Mouse (Mus musculus) heart, adult 18-20 months (tissue): ENCODE measurements at regions not wholly inside any gene's neighbourhood (a gene's known extent, or its start where the extent isn't known, plus 50 kb on each side); places are given as distances from the start of the nearest gene placed in this dataset.
"Not testable (repeated sequence)": the region's sequence is repeated elsewhere in the genome, so short reads cannot be mapped to it uniquely, and the experiment has no call there.

ENCODE experiments used
- DNase-seq, 2 experiments: peaks; one replicate each; pipeline ENCODE4 v3.0.0; 2021 to 2022; ENCODE audit warnings: mixed read lengths in 1 of 2

DNA sequence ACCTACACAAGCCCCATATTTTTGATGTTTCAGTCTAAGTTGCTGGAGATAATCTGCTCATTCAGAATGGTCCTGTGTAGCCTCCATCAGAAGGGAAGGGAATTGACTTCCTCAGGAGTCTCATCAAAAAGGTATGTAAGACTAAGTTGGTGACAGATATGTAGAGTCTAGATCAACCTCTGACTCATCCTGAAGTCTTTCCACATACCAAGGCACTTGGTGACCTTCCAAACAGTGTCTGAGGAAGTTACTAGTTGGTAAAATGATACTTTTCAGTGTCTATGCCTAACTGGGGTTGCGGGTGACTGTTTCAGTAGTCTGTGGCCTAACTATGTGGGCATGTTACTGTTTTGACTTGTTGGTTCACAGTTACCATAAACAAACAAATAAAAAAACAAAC is 133.0 kb upstream of the Plcb4 start:
- no peak for DNase-seq

DNA sequence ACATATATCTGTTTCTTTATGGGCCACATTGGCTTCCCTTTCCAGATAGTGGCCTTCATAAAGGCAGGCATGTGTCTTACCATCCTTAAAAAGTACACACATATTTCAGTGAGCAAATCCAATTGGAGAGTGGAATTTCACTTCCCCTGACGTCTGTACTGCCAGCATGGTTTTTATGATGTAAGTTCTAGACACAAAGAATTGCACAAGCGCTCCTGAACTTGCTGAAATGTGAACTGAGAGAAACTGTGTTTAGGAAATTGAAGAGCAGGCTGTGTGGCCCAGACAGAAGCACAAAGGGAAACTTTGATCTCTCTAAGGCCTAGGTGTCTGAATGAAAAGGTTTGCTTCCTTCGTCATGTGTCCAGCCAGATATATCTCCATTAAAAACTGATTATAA is 129.2 kb upstream of the Plcb4 start:
- no peak for DNase-seq

DNA sequence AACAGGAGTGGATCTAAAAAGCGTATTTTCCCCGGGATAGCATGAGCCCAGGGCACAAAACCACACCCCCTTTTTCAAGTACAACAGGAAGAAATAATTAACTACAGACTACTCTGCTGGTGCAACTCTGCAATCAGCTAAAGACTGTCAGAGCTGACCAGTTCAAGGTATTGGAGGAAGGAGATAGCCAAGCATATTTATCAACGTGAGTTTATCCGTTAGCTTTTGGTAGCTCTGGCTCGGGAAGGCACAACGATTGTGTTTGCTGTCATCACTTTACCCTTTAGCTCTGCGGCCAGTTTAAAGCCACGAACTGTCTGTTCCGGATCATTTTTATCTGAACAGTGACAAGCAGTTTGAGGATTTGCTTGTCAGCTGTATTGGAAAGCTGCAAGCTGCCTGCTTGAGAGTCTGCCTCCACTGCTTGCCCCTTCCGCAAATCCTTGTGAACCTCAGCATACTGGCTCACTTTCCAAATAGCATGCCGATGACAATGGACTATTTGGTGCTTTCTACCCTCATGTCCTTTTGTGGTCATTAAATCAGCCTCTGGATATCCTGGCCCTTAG is 122.4 kb upstream of the Plcb4 start:
- DNase-seq = peak; percentile 44 to 49

DNA sequence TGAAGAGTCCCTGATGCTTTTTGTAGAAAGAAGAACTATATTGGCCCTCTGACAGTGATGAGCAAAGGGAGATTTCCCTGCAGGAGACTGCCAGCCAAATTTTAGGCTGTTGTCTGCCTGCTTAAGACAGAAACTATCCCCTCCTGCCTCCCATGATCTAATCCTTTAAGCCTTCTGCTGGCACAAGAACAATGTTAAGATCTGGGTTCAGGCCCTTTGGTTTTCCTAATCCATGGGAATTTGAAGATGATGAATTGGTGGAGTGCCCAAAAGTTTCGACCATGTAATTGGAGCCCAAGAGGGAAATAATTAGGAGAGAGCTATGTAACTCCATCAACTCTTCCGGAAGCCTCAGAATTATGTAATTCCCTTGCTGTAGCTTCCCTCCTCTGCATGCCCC is 120.8 kb upstream of the Plcb4 start:
- peak; percentile 22 to 26 for DNase-seq

DNA sequence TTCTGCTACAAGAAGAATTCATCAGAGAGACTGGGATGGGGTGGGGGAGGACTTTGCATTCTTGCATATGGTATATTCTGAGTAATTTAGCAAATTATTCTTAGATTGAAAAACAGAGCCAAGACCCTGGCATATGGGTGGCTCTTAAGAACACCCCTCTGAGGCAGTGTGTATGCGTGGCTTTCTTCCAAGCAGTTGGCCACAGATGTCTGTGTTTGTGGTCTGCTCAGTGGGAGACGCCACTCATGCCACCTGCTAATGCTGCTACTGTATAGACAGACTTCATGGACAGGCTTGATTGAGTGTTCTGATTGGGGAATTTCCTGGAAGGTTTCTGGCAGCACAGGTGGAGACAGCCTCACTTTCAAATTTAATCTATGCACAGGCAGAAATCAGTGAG is 117.8 kb upstream of the Plcb4 start:
- DNase-seq = no peak

DNA sequence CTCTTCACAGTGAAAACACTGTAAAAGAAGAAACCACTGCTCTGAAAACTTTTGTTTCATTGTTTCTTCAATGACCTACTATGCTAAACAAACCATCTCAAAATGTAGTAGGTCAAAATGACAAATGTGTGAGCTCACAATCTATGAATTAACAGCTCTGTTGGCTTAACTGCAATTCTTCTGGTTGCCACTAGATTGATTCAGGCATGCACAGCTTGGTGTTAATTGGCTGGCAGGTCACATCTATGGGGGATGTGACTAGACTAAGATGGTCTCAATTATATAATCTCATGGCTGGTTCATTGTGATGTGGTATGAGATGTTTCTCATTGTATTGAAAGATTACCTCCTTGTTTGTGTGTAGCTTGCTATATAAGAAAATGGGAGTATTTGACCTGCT is 116.9 kb upstream of the Plcb4 start:
- no peak for DNase-seq

DNA sequence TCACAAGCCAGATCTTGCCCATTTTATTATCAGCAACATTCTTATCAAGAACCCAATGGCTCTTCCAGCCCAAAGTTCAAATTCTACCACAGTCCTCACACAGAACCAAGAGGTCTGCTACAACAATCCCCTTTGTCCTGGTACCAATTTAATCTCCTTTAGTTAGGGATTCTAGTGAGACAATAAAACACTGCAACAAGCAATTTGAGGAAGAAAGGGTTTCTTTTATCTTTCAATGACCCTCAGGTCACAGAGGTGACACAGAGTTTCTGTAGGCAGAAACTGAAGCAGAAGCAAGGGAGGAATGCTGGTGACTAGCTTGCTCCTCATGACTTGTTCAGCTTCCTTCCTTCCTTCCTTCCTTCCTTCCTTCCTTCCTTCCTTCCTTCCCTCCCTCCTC is 113.9 kb upstream of the Plcb4 start:
- no peak for DNase-seq

DNA sequence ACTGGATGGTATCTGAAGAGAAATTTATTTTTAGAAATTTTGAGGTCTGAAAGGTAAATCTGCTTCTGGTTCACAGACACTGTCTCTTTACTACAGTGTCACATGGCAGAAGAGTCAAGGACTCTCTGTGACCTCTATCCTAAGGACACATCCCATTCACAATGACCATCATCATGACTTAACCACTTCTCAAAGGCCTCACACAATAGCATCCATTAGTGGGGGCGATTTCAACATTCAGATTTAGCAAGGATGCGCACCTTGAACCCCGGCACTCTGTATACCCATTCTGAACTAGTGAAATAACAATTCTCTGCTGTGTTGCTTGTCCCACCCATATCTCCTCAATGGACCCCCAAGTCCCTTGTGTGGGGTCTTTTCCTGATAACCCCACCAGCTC is 110.8 kb upstream of the Plcb4 start:
- no peak for DNase-seq

DNA sequence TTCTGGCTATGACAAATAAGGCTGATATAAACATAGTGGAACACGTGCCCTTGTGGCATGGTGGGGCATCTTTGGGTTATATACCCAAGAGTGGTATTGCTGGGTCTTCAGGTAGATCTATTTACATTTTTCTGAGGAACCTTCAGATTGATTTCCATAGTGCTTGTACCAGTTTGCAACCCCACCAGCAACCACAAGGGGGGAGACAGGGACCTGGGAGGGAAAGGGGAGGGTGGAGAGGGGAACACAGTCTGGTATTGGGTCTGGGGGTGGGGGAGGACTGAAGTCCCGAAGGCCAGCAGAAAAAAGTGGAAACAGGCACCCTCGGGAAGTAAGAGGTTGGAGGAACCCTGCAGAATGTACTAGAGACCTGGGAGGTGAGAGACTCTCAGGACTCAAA is 105.8 kb upstream of the Plcb4 start:
- no peak for DNase-seq

DNA sequence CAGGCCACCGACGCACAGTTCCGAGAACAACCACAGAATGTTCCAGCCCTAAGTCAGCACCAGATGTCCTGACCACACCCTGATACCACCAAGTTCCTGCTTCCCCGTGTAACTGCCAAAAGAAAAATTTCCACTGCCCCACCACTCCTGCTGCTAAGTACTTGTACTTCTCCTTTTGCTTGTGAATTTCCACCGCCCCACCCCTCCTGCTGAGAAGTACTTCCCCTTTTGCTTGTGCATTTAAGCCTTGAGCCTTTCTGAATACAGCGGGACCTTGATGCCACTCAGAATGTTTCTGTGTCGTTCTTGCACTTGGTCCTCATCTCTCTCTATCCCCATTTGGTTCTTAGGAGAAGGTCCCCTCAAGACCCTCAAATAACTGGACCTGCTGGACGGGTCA is 100.8 kb upstream of the Plcb4 start:
- not testable (repeated sequence) for DNase-seq

DNA sequence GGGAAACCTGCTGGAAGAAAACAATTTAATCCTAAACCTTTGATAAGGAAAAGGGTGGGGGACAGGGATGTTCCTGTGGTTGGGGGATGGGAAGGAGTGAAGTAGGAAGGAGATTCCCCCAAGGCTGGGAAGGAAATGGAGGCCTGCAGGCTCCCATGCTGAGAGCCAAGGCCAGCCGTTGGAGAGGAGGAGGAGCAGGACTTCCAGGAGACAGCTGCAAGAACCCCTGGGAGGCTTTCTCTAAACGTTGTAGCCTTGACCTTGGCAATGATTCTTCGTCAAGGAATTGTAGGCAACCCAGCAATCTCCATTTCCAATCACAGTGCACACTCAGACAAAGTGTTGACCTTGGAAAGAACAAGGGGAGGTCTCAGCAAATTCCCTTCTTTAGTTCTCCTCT is 99.5 kb upstream of the Plcb4 start:
- DNase-seq = peak; percentile 42 to 83

DNA sequence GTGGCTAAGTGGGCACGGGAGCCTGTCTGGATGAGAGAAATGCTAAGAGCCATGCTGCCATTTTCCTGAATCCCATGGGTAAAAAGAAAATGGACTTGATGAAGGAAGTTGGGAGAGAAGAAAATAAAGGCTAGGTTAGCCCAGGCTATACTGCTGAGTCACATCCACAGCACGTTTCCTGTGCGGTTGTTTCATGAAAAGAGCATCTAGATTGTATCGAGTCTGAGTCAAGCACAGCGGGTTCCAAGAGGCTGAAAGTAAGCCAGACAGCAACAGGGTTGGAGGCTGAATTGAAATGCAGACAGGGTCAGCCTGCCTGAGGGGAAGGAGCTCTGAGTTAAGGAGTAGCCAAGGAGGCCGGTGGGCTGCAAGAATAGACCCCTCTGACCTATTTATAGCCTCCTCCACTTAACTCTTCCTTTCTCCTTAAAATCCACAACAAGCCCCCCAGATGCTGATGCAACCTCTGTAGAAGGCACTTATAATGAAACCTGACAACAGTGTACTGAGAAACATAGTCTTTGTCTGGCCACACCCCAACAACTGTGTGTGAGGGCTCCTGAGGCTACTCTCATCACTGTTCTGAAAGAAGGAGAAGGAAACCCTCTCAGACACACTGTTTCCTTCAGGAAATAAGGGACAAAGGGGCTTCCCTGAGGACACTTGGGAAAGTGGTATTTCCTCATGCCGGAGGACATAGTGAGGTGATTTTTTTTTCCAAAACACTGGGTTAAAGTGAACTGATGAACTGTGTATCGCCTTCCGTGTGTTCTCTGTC is 98.7 kb upstream of the Plcb4 start:
- peak in 1 of 2 experiments; percentile 71 for DNase-seq

DNA sequence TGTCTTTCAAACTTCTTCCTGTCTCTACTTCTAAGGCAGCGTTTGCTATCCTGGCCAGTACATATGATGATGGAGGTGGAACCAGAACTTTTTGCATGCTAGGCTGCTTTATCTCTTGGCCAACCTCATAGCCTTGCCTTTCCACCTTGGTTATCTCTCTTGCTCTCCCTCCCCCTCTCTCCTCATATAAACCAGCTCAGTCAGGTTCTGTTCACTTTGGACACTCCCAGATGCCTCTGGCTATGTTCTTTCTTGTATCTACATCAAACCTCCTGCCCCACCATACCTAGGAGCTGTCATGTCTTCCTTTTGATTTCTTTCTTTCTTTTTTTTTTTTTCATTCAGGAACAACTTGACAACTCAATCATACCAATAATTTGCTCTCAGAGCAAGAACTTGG is 98.0 kb upstream of the Plcb4 start:
- DNase-seq = no peak

DNA sequence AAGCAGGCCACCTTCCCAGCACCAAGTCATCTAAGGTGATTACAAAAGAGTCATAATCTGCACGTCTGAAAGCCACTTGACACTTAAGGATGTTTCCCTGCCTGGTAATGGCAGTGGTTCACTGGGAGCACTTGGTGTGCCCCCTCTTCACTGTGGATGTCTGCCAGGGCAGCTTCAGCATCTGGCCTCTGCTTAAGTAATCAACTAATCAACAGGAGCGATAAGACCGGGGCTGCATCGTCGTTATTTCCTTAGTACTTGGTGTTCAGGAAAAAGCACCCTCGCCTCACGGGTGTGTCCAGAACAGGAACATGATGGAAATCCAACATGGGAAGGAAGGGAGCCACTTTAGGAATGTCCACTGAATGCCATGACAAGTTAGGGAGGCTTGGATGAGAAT is 97.1 kb upstream of the Plcb4 start:
- DNase-seq = peak; percentile 63 to 86

DNA sequence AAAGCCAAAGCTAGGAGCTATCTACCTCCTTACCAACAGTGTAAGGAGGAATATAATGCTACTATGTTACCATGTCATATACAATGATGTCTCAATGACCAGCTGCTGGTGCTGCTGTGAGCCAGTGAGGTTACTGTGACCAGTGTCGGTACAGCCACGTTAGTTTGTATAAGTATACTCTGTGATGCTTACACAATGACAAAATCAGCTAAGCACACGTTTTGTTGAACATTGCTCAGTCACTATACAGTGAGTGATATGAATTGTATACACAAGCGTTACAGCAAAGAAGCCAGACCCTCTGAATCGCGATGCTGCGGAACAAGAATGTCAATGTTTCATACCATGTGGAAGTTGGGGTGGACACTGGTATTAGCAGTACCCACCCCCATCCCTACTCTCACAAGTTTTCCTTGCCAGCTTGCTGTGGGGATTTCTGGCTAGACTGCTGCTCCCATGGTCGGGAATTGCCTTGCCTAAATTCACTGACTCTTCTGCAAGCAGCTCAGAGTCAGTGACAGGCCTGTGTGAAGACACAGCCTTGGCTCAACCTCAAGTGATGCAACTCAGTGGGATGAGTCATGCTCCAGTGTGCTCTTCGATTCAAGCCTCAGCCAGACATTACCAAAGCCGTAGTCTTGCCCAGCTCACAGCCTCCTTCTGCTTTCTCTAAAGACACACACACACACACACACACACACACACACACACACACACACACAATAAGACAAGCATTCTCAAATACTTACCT is 96.5 kb upstream of the Plcb4 start:
- DNase-seq = peak; percentile 84 to 91

DNA sequence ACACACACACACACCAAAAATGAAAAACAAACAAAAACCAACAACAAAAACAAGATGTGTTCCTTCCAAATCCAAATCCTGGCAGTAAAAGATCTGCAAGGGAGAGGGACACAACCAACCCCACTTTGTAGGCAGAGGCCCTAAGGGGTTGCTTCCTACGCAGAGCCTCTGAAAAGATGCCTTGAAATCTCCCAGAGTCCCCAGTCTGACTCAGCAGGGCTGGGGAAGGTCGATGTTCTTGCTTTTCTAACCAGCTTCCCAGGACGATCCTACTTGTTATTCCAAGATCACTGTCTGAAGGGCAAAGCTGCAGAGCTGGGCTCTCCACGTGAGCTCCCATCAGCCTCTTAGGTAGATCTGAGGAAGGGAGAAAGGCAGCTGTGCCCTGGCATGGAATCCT is 94.6 kb upstream of the Plcb4 start:
- DNase-seq = no peak

DNA sequence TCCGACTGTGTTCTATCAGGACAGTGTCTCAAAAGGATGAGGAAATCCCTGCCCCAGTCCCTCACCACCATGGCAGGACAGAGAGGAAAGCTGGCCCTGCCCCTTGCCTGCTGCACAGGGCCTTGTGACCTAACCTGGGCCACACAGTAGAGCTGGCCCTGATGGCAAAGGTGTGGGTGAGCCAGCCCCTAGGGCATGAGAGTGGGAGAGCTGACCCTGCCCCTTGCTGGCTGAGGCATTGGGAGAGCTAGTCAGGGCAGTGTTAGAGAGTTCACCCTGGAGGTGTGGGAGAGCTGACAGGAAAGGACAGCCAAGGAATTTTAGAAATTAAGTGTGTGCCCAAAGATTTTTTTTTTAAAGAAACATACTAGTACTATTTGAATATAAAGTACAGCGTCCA is 90.5 kb upstream of the Plcb4 start:
- DNase-seq = no peak

DNA sequence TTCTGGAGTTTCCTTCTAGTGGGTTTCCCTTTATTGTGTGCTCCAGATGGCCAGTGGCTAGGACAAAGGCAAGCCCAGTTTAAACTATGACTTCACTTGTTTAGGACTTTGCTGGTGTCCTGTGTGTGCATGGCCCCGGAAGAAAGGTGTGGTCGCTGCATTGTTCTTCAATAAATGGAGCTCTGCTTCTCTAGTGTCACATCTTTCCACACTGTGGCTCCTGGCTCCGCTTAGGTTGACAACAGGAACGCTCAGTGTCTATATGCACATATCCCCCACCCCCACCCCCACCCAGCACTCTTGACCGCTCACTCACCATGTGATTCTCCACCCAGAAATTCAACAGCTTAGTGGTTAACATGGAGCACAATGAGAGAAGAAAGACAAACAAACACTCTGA is 87.2 kb upstream of the Plcb4 start:
- peak; percentile 31 to 83 for DNase-seq

DNA sequence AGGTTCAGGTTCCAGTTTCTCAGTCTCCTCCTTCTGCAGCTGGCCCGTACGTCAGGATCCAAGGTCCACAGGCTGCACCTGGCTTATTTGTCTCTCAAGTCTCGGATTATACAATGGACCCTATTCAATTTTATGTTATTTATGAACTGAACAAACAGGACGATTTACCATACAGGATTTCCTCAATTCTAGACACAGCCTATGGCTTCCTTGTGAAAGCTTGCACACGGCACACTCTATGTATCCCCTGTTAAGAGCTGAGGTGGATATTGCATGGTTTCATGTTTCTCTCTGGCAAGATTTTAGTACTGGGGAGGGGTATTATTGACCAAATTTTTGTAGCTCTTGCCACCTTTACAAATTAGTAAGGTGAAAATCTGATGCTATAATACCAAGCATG is 81.6 kb upstream of the Plcb4 start:
- DNase-seq = no peak

DNA sequence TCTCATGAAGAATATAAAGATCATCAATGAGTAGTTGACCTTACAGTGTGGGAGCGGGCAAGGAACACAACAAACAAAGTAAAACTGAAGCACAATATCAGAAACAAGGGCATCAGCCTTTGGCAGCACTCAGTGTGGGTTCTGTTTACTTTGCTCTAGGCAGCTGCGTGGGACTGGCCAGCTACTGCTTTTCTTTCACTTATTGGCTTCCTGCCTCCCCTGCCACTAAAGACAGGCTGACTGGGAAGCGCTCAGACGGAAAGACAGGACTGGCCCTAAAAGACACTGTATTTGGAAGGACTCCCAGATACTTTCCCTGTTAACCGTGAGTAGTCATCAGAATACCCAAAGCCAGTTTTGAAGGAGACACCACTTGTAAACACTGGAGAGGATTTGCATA is 80.7 kb upstream of the Plcb4 start:
- DNase-seq = peak in 1 of 2 experiments; percentile 38

DNA sequence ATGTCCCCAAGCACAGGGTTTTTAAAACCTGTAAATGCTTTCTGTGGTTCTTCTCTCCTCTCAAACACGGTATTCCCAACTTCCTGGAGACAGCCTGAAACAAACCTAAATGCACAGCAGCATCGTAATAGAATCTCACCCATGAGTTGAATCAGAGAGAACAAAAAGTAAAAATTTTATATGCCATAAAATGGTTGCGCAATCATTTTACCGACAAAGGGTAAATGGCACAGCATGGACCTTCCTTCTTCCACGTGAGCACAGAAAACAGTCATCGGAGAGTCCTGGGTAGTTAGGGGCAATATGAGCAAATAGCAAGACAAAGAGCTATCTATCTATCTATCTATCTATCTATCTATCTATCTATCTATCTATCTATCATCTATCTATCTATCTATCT is 79.3 kb upstream of the Plcb4 start:
- no peak for DNase-seq

DNA sequence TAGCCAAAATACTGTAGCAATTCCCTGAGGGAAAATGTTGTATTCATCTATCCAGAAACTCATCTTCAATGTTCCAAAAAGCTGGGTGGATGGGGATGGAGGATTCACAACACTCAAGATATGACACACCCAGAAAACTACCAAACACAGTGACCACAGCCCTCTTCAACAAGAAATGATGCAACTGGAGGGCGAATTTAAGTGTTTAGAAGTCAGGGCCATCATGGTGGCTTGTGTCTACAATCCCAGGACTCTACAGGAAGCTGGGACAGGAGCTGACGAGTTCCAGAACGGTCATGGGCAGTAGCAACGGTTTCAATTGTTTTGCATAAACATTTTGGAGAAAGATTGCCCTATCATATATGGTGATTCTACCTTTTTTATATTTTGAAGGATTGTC is 78.8 kb upstream of the Plcb4 start:
- DNase-seq = no peak

DNA sequence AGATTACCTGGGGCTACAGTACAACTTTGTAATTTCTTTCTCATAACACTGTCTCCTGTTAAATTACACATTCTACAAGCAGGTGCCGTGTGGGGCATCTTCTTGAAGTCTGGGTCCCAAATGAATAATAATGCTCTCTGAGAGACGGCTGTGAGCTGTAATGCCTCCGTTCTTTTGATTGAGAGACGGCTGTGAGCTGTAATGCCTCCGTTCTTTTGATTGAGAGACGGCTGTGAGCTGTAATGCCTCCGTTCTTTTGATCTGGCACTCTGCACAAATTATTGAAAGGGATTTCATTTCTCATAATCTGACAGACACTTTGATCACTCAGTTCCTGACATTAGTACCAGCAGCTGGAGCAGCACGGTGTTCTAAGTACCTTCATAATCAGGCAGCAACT is 76.5 kb upstream of the Plcb4 start:
- no peak for DNase-seq

DNA sequence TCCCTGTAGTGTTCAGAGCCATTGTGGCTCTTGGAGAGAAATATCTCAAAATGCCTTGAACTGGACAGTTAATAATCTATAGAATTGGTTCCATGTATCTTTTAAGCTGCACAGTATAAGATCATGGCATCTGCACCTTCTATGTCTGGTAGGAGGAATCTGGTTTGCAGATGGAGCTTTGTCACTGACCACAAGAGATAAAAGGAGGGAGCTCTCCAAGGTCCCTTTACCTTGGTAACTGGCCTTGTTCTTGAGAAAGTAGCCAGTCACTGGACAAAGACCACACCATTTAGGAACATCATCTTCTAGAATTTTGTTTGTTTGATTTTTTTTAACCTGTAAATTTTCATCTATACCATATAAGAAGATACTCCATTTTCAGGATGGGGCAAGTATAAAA is 52.5 kb upstream of the Plcb4 start:
- no peak for DNase-seq
